Mouse (Mus musculus) liver, embryonic 15.5 days (tissue): ENCODE data around the gene Plekhn1. TPM values are rescaled to one million over a fixed set of nuclear protein-coding genes. Genes with fewer than 3 reads are reported as not detected.

ENCODE experiments used
- ATAC-seq: fragments of 200-750 bp; cut with Nextera tagmentation; 2 replicates; pipeline ENCODE4 v1.8.0; 2017; ENCODE audit warnings: moderate number of reproducible peaks, mild to moderate bottlenecking, moderate library complexity; ENCODE audit not compliant: insufficient read depth
- H3K27ac ChIP-seq: fragments of 300-500 bp; sonication (generic); replicated peaks from 2 replicates; pipeline ENCODE4 v1.5.1; 2015; ENCODE audit warnings: mild to moderate bottlenecking, inconsistent platforms
- H3K27me3 ChIP-seq: fragments of 300-500 bp; sonication (generic); 2 replicates; pipeline ENCODE4 v1.6.1; 2015; ENCODE audit warnings: mild to moderate bottlenecking, inconsistent platforms
- H3K36me3 ChIP-seq: fragments of 300-500 bp; sonication (generic); replicated peaks from 2 replicates; pipeline ENCODE4 v1.6.1; 2015; ENCODE audit warnings: moderate library complexity, mild to moderate bottlenecking, inconsistent platforms
- H3K4me1 ChIP-seq: fragments of 300-500 bp; sonication (generic); replicated peaks from 2 replicates; pipeline ENCODE4 v1.6.1; 2015; ENCODE audit warnings: inconsistent platforms
- H3K4me2 ChIP-seq: fragments of 300-500 bp; sonication (generic); 2 replicates; pipeline ENCODE4 v1.6.1; 2015; ENCODE audit warnings: moderate library complexity, mild to moderate bottlenecking, inconsistent platforms
- H3K4me3 ChIP-seq: fragments of 300-500 bp; sonication (generic); replicated peaks from 2 replicates; pipeline ENCODE4 v1.5.1; 2015; ENCODE audit warnings: mild to moderate bottlenecking, inconsistent platforms
- H3K9ac ChIP-seq: fragments of 300-500 bp; sonication (generic); 2 replicates; pipeline ENCODE4 v1.6.1; 2015; ENCODE audit warnings: moderate library complexity, mild to moderate bottlenecking, inconsistent platforms
- H3K9me3 ChIP-seq: fragments of 300-500 bp; sonication (generic); replicated peaks from 2 replicates; pipeline ENCODE4 v1.6.1; 2016; ENCODE audit warnings: inconsistent platforms
- WGBS: fragments of 180-500 bp; shearing (Covaris S2); methylation state at CpG from one replicate; pipeline ENCODE4 v1.1.7; 2015; ENCODE audit warnings: mixed read lengths; ENCODE audit not compliant: insufficient replicate concordance; 5-methylcytosine and 5-hydroxymethylcytosine counted together
- microRNA-seq: library from miRNA; unstranded; fragments of <30 nt; microRNA quantifications from one replicate; pipeline ENCODE4, GENCODE M21; 2016
- polyA plus RNA-seq: library from polyadenylated mRNA; unstranded; fragments of >200 nt; fragmentation: Nextera tagmentation; extraction: Ambion mirVana; gene quantifications from 2 replicates; pipeline ENCODE4 v1.2.1, GENCODE M21; 2015

Gene Plekhn1
- polyA plus RNA-seq, 1 experiment from 2014 or later: 4.0 TPM

DNA sequence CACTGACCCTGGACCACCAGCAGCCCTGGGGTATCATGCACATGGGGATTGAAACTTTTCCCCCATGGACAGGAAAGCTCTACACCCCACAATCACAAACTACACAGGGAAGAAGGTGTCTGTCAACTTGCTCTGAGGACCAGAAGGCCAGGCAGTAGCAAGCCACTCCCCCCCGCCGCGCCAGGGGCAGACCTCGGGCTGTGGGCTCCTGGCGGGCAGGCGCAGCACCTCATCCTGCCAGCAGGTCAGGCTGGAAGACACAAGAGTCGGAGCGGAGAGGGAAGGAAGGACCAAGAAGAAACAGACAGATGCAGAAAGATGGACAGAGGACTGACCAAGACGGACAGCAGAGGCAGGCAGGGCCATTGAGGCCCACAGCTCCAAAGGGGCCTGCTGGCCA is 57.0 kb downstream of the Plekhn1 start:
- Histone ChIP-seq H3K9ac (no peak overlapping the region), H3K27ac (no peak overlapping the region), H3K36me3 (peaks cover 38% of the 10 kb centered on the region), H3K4me3 (no peak overlapping the region), H3K4me2 (no peak overlapping the region), H3K9me3 (no peaks in the 10 kb centered on the region), H3K4me1 (no peaks in the 10 kb centered on the region), H3K27me3 (no peaks in the 10 kb centered on the region)
- WGBS: 85% methylated on average over 9 of the region's 9 CpGs
- no peak for ATAC-seq

DNA sequence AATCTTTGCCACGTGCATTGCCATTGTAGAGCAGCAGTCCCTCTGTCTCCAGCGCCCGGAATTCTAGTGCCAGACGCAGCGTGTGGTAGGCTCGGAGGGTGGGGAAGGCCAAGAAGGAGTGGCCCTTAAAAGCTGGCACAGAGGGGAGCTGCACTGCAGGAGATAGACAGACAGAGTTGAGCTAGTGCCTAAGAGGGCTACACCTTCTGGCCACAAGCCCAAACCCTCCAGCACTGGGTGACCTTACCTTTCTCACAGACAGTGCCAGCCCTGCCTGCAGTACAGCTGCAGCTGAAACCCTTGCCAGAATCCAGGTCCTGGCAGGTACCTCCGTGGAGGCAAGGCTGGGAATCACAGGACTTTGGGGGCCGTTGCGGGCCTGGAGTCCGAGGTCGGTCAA is 62.8 kb downstream of the Plekhn1 start:
- Histone ChIP-seq H3K4me2 (no peak overlapping the region), H3K36me3 (peaks cover 55% of the 10 kb centered on the region), H3K27ac (no peak overlapping the region), H3K4me3 (no peak overlapping the region), H3K9me3 (no peaks in the 10 kb centered on the region), H3K9ac (no peak overlapping the region), H3K4me1 (no peaks in the 10 kb centered on the region), H3K27me3 (no peaks in the 10 kb centered on the region)
- no peak for ATAC-seq
- 86% methylated on average over 11 of the region's 11 CpGs for WGBS

Small RNA genes within 50 kb of the gene (microRNA-seq; reads per million reads assigned to microRNA genes)
- gene Mir7658: 1.3 reads per million

Other genes with a start within 250 kb of the Plekhn1 start
- gene B3galt6, start 242.2 kb downstream of the Plekhn1 start, polyA plus RNA-seq: 4.4 and 4.6 TPM in 2 replicates
- gene Sdf4, start 242.0 kb downstream of the Plekhn1 start, polyA plus RNA-seq: 77.0 and 81.4 TPM in 2 replicates
- gene Tnfrsf4, start 221.0 kb downstream of the Plekhn1 start, polyA plus RNA-seq: 0.23 and 0.51 TPM in 2 replicates
- gene Tnfrsf18, start 208.7 kb downstream of the Plekhn1 start, polyA plus RNA-seq: 0.66 and 0.73 TPM in 2 replicates
- gene Ttll10, start 175.4 kb downstream of the Plekhn1 start, polyA plus RNA-seq: 0.22 and 0.58 TPM in 2 replicates
- gene 9430015G10Rik, start 124.9 kb downstream of the Plekhn1 start, polyA plus RNA-seq: 10.5 and 12.3 TPM in 2 replicates
- gene Rnf223, start 104.3 kb downstream of the Plekhn1 start, polyA plus RNA-seq: 0.08 and 0.18 TPM in 2 replicates
- gene Agrn, start 37.4 kb downstream of the Plekhn1 start, polyA plus RNA-seq: 6.7 and 8.6 TPM in 2 replicates
- gene Isg15, start 34.0 kb downstream of the Plekhn1 start, polyA plus RNA-seq: 9.8 and 13.4 TPM in 2 replicates
- 1.1 and 1.3 TPM in 2 replicates for gene AW011738, start 31.6 kb downstream of the Plekhn1 start, polyA plus RNA-seq
- 0.20 and 0.32 TPM in 2 replicates for gene Perm1, start 19.0 kb downstream of the Plekhn1 start, polyA plus RNA-seq
- gene Noc2l, start 1.2 kb upstream of the Plekhn1 start, polyA plus RNA-seq: 44.5 and 47.2 TPM in 2 replicates
- 37.0 and 42.2 TPM in 2 replicates for gene Samd11, start 20.8 kb upstream of the Plekhn1 start, polyA plus RNA-seq
- not detected in 2 replicates for gene Vmn2r-ps159, start 96.2 kb upstream of the Plekhn1 start, polyA plus RNA-seq